Mouse (Mus musculus): ENCODE results near the gene Bag2. TPM values are rescaled to one million over a fixed set of nuclear protein-coding genes. Genes with fewer than 3 reads are reported as not detected.
A peak's percentile ranks its signal among the peaks of the same experiment; 100 is the strongest.
"Not testable (repeated sequence)": the region's sequence is repeated elsewhere in the genome, so short reads cannot be mapped to it uniquely, and the experiment has no call there.

Gene Bag2
- total RNA-seq, 2 experiments from 2014 or later: 10.1 to 15.1 TPM

DNA sequence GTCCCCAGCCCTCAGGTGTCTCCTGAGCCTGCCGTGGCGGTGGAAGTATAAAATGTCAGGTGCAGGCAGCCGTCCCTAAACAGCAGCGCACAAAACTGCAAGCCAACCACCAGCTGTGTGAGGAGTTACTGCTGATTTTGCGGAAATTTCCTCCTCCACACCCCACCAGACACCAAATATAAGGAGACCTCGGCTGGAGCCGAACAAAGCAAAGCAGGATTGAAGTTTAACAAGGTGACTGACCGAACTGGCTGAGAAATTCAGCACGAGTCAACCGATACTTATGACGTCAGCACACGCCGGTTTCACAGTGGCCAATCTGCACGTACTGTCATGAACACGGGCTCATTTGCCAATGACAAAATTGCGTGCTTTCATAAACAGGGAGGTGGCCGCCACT, 3.5 kb downstream of the Bag2 start:
- no peak for DNase-seq (ENCODE audit: low spot score in 2 of 2)

DNA sequence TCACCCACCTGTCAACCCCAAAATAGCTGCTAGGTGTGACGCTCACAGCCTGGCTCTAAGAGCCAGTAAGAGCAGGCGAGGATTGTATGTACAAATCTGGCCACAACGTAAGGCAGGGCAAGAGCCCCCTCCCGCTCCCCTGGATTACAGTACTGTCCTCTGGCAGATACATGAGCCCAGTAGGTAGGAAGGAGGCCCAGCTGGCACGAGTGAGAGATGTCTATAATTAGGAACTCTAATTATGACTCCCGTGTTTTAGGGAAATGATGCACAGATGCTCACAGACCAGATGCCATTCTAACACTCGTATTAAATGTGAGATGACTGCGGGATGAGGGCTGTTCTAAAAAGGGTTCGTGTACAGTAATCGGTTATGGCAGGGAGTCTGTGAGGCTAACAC, 6.3 kb downstream of the Bag2 start:
- peak in 1 of 2 experiments; percentile 55 for DNase-seq (ENCODE audit: low spot score in 2 of 2)

DNA sequence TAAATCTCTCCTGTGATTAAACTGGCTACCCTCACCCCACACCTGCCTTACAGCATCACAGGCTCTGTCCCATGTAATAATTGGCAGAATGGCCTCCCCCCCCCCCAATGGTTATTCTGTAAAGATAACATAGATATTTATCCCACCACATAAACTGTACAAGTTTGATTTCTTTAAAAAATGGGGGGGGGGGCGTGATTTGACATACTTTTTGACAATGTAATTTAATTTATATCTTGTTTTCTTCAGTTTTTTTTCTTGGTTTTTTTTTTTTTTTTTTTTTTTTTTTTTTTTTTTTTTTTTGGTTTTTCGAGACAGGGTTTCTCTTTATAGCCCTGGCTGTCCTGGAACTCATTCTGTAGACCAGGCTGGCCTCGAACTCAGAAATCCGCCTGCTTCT, 7.9 kb downstream of the Bag2 start:
- DNase-seq (ENCODE audit: low spot score in 2 of 2): not testable (repeated sequence)

DNA sequence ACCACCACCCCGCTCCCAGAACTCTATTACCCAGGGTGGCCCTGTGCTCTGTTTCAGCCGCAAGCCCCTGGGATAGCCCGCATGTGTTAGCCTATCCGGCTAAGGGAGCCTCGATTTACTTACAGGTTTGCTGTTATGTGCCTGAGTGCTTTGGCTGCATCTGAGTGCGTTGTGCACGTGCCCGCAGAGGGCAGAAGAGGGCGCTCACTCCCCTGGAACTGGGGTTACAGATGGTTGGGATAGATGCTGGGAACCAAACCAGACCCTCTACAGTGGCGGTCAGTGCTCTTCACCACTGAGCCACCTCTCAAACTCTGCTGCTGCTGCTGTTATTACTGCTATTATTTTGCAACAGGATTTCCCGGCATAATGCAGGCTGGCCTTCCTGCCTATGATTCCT, 8.5 kb downstream of the Bag2 start:
- DNase-seq (ENCODE audit: low spot score in 2 of 2): no peak

DNA sequence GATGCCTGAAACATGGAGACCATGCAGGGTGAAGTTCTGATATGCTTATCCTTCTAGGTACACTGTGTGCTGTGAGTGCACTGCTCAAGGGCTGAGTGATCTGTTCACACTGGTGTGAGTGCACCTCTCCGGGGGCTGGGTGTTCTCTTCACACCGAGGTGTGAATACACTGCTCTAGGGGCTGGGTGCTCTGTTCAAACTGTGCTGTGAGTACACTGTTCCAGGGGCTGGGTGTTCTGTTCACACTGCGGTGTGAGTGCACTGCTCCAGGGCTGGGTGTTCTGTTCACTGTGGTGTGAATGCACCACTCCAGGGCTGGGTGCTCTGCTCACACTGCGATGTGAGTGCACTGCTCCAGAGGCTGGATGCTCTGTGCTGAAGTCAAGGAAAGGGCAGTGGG, 11.7 kb downstream of the Bag2 start:
- no peak for DNase-seq (ENCODE audit: low spot score in 2 of 2)

DNA sequence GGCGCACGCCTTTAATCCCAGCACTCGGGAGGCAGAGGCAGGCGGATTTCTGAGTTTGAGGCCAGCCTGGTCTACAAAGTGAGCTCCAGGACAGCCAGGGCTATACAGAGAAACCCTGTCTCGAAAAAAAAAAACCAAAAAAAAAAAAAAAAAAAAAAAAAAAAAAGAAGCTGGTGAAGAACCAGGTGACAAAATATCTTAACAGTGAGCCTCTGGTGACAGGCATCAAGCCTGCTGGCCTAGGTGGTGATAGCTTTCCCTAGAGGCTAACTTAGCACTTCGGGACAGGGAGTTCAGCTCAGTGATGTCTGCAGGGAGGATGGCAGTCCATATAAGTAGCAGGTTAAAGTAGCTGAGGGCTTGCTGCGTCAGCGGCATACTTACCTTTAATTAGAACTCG, 12.8 kb downstream of the Bag2 start:
- DNase-seq (ENCODE audit: low spot score in 2 of 2): not testable (repeated sequence)

DNA sequence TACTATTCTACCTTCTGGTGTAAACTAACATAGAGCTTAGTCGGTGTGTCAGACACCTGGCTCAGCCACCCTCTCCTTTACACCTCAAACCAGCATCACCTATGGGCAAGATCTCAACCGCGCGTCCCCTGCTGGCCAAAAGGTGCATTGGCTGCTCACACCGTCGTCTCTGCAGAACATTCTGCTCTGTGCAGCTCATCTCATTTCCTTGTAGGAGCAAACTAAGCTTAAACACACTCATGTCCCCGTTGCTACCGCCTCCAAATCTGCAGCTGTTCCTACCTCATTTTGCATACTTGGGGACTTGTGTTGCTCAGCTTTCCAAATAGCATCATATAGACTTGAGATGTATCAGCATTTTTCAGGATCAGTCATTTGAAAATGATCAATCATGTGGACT, 14.7 kb downstream of the Bag2 start:
- DNase-seq (ENCODE audit: low spot score in 2 of 2): no peak

DNA sequence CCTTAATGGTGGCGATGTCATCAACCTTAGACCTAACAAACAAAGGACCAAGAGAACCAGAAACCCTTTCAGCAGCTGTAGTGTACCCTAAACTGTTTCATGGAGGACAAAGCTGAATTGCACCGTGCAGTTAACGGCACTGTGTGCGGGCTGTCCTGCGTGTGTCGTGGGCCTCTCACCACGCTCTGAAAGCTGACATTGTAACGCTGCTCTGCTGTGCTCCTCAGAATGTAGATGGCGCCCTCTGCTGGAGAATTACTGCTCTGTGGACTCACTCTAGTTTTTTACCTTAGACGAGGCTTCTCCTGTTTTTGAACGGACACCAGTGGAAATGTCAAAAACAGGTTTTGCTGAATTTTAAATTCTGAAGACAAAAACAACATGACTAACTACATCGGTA, 18.3 kb downstream of the Bag2 start:
- peak; percentile 80 to 89 for DNase-seq (ENCODE audit: low spot score in 2 of 2)

DNA sequence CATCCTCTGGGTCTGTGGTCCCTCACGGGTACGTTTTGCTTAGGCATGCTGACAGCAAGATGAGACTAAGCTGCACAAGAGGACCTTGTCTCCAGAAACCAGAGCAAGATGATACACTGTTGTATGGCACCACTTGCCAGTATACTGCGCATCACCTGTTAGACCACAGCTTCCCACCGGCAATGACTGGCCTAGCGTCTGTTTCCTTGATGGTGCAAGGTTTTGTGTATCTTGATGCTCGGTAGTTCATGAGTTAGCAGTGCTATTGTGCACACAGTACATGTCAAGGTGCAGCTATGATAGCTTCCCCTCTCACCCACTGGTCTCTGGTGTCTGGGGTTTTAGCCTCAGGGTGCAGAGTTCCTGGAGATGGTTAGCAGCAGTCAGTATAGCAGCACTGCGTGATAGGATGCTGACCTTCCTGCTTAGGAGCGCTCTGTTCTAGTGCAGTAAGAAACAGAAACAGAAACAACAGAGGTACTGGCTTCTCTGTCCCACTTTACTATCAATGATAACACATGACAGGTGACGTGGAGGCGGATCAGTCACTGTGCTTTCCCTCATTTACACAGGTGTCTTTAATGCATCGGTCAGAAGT, 18.8 kb downstream of the Bag2 start:
- DNase-seq (ENCODE audit: low spot score in 2 of 2): no peak

DNA sequence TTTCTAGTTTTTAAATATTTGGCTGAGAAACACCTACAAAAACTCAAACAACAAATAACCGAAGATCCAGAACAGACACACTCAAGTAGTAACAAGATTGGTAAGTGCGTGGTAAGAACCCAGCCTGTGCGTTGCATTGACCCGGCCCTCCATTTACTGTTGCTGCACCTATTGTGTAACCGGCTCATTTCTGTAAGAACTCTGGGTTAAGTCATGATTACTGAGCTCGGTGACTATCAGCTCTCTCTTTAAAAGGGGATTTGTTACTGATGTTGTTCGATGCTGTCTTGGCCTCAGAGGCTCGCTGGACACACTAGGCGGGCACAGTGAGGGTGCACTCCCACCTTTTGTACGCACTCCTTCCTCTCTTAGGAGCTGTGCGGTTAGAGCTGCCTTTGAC, 19.3 kb downstream of the Bag2 start:
- DNase-seq (ENCODE audit: low spot score in 2 of 2): no peak

DNA sequence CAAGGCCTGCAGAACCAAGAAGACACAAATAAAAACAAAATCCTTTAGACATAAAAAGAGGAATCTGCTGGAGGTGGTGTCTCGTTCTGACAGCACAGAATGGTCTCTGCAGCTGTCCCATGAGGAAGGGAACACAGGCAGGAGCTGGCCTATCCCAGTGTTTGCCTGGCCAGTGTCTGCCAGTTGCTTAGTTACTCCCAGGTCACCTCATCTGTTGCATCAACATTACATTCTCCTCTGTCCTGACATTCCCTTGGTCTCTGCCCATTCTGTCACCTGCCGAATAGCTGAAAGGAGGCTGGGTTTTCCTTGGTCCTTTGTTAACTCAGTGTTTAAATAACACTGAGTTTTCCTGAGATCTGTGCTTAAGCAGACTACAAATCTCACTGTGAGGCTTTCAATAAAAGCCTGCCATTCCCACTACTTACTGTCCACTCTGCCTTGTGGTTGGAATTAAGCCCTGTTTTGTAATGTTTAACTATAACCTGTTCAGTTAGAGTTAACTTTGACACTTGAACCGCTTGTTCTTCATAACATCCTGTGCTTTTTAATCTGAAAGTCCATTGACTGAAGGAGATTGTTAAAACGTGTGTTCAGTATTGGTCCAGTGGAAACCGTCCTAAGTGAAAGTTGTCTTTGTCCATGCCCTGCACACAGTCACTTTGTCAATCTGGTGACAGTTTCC, 23.5 kb downstream of the Bag2 start:
- DNase-seq (ENCODE audit: low spot score in 2 of 2): no peak

DNA sequence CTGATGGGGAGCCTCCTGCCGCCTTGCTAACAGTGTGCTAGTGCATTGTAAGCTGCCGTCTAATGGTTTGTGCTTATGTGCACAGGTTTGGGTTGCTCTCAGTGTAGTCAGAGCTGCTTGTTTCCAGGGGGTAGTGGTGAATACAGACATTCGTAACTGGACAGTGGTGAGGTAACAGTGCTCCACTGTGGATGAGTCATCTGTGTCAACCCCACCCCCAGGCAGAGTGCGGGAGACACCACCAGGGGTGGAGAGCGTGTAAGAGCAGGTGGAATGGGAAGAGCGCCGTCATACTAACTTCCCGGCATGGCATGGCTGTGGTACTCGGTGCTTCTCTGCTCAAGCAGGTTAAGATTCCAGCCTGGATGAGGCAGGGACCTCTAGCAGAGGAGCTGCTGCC, 24.6 kb downstream of the Bag2 start:
- DNase-seq (ENCODE audit: low spot score in 2 of 2): no peak

DNA sequence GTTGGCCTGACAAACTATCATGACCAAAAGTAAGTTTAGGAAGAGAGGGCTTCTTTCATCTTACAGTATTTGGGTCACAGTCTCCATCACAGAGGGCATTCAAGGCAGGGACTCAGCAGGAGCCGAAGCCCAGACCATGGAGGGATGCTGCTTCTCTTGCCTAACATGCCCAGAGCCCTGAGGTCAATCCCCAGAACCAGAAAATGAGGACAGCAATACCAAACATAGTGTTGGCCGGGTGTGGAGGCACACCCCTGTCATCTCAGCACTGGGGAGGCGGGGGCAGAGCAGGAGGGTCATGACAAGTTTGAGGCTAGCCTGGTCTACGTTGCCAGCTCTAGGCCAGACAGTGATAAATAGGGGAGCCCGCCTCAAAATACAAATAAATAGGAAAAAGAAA, 32.5 kb downstream of the Bag2 start:
- DNase-seq (ENCODE audit: low spot score in 2 of 2): no peak

DNA sequence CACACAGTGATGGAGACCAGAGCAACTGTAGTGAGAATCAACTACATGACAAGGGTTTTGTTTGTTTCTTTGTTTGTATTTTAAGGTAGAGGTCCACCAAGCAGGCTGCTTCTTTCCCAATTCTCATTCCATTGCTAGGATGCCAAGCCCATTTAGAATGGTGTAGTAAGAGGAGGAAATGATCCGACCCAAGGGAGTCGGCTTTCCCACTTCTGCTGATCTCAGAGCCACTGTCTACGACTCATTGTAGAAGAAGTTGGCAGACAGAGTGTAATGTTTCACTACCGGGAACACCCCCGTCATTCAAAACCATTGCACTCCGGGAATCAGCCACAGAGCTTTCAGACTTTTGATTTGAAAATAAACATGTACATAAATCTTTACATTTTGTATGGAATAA, 33.1 kb downstream of the Bag2 start:
- no peak for DNase-seq (ENCODE audit: low spot score in 2 of 2)

DNA sequence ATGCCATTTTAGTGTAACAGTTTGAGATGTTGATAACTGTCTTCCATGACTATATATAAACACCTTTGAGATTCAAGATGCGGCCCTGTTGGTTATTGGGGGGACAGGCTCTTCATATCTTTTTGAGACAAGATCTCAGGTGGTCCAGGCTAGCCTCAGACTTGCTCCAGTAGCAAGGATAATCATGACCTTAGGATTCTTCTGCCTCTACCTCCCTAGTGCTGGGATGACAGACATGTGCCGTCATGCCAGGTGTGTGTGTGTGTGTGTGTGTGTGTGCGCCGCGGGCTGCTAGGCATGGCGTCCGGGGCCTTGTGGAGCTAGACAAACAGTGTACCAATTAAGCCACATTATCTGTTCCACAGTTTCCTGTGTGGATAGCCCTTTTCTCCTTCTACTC, 36.6 kb downstream of the Bag2 start:
- no peak for DNase-seq (ENCODE audit: low spot score in 2 of 2)

DNA sequence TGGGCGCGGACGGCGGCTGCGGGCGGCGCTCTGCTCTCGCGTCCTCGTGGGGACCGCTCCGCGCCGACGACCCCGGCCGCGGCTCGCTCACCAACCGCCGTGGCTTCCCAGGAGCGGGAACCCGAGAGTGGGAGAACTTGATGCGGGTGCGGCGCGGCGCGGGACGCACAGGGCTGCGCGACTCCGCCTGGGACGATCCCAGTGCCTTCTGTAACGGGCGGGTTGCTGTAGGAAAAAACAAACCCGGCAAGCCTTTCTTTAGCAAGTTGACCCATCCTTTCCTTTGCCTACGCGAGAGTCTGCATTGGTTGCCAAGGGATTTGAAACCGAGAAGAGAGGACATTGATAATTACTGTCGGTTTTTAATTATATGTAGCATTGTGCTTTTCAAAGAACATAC, 37.4 kb downstream of the Bag2 start:
- DNase-seq (ENCODE audit: low spot score in 2 of 2): peak in 1 of 2 experiments; percentile 28

DNA sequence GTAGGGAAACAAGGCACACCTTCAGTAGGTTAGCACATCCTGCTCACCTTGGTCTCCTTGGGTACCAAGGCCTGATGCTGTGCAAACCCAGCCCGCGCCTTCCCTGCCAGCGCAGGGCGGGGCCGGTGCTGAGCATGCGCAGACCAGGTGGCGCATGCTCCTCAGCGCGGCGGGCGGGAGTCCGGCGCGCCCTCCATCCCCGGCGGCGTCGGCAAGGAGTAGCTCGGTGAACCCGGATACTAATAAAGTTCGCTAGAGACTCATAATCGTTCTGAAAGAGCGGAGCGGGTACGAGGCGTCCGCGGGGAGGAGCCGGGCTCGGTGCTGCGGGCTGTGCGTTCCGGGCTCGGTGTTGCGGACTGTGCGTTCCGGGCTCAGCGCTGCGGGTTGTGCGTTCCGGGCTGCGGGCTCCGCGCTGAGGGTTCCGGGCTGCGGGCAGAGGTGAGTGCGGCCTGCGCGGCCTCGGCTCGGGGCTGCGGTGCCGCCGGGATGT, 37.8 kb downstream of the Bag2 start, which contains the start of gene Rab23:
Rab23 (plus strand) TSS at position 155 of the 493 bp plus-strand sequence.
- DNase-seq (ENCODE audit: low spot score in 2 of 2): peak; percentile 86 to 87

DNA sequence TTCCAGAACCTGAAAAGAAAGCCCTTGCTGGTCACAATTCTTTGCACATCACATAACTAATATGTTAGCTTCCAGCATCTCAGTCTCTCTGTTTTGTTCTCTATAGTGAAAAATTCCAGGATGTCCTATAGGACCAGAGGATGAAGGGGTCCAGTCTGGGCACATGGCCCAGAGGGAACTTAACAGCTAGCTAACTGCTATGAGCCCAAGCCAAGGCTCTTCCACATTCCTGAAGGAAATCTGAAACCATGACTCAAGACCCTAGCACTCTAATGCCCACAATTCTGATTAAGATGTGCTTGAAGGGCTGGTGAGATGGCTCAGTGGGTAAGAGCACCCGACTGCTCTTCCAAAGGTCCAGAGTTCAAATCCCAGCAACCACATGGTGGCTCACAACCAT, 40.0 kb downstream of the Bag2 start:
- no peak for DNase-seq (ENCODE audit: low spot score in 2 of 2)

DNA sequence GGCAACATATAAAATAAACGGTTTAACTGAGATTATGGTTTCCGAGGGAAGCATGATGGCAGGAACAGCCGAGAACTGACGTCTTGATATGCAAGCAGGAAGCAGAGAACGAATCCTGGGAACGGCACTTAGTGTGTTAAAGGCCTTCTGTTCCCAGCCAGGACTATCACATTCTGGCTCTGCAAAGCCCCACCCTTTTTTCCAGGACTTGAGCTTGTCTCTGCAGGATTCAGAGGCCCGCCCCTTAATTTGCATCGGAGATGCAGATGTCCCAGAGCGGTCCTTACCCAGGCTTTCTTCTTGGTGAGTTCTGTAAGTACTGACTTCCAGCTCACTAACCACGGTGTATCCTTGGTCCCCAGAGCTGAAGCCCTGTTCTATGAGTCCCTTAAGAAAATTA, 42.8 kb downstream of the Bag2 start:
- DNase-seq (ENCODE audit: low spot score in 2 of 2): no peak

DNA sequence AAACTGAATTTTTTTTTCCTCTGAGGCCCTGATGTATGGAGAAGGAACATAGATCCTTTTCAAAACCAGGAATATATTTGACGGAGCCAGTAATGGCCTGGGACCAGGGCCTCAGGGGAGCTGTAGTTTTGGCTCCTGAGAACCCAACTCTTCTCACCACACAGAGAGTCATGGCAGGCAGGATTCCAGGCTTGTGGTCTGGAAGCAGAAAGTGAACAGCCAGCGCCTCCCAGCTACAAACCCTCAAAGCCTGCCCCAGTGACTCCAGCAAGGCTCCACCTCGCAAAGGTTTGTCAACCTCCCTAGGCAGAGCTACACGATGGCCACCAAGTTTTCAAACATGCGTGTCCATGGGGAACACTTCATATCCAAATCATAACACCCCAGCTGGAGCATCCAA, 45.6 kb downstream of the Bag2 start:
- no peak for DNase-seq (ENCODE audit: low spot score in 2 of 2)

DNA sequence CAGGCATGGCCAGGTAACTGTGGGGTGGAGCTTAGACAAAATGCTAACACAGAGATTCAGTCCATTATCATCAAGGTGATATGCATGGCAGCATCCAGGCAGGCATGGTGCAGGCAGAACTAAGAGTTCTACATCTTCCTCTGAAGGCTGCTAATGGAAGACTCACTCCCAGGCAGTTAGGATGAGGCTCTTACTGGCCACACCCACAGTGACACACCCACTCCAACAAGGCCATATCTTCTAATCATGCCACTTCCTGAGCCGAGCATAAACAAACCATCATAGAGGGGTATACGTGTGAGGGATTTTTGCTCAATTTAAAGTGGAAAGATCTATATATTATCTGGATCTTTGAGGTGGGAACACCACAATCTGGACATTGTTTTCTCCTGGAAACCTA, 48.0 kb downstream of the Bag2 start:
- no peak for DNase-seq (ENCODE audit: low spot score in 2 of 2)

DNA sequence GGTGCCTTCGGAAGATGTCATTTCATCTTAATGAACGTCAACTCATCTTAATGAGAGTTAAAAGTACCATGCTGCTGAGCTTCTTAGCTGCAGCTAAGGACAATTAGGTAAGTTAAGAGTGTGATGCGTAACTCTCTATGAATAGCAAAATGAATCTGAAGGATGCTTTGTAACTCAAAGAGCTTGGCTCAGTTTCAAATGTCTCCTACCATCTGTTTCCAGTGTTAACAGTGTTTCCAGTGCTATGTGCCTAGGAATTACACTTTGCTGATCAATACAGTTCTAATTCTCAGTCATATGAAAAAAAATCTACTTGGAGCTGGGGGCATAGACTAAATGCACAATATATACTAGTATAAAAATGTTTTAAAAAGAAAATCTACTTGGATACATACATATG, 56.4 kb downstream of the Bag2 start:
- DNase-seq (ENCODE audit: low spot score in 2 of 2): peak in 1 of 2 experiments; percentile 42

DNA sequence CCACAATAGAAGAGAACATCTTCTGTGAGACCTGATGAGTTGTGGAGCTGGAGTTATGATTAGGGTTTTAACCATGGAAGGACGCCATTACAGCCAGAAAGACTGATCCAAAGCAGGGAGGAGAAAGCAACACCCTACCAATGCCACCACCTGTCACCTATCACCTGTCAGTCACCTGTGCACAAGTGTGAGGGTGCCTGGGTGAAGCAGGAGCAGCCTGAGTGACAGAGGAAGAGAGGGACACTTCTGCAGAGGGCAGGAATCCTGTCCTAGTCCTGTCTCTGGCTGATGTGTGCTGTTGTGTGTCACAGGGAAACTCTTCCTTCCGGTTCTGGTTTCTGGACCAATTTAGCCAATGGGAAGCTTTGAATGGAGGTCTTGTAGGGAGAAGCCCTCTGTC, 61.6 kb downstream of the Bag2 start:
- DNase-seq (ENCODE audit: low spot score in 2 of 2): no peak
